Mouse (Mus musculus) ES-CJ7 (cell line): ENCODE results near the gene Tysnd1.

Source experiments
- DNase-seq: peaks from one replicate; pipeline ENCODE4 v3.0.0; 2011; ENCODE audit warnings: low read depth, low spot score

Gene Tysnd1

DNA sequence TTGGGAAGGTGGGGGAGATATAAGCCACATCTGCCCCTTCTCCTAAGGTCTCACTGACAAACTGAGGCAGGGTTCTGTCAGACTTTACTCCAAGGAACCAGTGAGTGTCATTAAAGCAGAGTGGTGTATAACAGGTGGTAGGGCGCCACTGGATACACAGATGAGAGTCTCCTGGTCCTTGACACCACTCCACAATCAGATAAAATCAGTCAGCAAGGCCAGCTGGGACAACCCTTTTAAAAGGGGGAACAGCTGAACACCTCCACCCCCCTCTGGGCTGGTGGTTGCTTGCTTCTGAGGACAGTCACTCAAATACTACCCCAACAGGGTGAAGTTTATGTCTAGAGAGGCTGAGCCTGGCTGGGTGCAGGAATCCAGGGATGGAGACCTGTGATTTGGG is 42.2 kb downstream of the Tysnd1 start:
- no peak for DNase-seq

GRCm38 (mm10) chr10:61738126-61738525 is 42.8 kb downstream of the Tysnd1 start:
- DNase-seq: no peak

- DNase-seq: no peak
Measured at GRCm38 (mm10) chr10:61741306-61741705, 46.0 kb downstream of the Tysnd1 start.

DNA sequence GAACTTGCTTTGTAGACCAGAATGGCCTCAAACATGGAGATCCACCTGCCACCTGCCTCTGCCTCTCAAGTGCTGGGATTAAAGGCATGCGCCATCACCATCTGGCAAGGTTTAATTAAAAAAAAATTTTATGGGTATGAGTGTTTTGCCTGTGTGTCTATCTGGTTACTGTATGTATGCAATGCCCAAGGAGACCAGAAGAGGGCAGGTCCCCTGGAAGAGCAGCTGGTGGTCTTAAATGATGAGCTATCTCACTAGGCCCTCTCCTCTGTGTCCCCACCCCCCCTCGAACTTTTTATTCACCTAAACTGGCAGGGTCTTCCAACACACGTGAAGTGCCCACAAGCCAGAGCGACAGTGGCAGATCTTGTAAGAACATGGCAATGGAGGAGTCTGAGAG is 46.6 kb downstream of the Tysnd1 start:
- DNase-seq: no peak

- no peak for DNase-seq
Measured at GRCm38 (mm10) chr10:61742336-61742735, 47.0 kb downstream of the Tysnd1 start.

- peak; percentile 77 for DNase-seq
Measured at GRCm38 (mm10) chr10:61745133-61745532, 49.8 kb downstream of the Tysnd1 start.

DNA sequence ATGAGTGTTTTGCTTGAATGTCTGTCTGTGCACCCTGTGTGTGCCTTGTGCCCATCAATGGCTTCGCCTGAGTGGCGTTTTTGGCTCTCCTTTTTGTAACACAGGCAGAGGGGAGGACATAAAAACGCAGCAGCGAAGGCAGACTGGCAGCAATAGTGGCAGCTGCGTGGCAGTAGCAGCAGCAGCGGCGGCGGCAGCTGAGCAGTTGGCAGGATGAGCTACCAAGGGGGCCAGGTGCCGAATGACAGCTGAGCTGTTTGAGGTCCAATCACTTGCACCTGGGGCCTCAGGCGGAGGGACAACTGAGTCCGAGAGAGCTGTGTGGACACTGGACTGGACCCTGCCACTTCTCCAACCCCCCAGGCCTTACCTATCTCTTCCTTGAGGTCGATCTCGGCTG is 52.0 kb downstream of the Tysnd1 start:
- DNase-seq: no peak

GRCm38 (mm10) chr10:61750014-61750413 is 54.7 kb downstream of the Tysnd1 start:
- DNase-seq: peak; percentile 81

DNA sequence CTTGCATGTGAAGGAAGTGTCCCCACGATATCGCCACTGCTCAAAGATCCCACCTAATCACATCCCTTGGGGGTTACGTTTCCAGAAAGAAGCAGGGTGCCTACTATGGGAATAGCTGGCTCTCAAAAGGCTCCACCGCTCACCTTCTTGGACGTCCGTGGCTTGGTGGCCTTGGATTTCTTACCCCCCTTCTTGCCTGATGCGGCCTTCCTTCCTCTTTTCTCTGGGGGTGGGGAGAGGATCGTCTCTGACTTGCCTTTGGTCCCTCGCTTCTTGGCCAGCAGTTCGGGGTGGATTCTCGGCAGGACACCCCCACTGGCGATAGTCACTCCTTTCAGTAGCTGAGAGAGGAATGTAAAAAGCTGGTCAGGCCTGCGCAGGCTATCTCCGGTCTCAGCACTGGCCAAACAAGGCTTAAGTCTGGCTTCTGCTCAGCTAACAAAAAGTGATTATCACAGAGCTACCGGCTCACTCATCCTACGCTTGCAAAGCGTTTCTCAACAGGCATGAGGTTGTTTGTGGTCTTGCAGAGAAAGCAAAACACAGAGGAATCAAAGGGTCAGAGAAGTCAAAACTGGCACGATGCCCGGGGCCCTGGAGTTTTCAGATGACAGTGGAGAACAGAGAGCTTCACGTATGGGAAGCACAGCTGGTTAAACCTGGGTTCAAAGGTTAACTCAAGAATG is 56.4 kb downstream of the Tysnd1 start:
- no peak for DNase-seq
